Mouse (Mus musculus): ENCODE results near the gene Tmc5.
A peak's percentile ranks its signal among the peaks of the same experiment; 100 is the strongest.

The Tmc5 gene

DNA sequence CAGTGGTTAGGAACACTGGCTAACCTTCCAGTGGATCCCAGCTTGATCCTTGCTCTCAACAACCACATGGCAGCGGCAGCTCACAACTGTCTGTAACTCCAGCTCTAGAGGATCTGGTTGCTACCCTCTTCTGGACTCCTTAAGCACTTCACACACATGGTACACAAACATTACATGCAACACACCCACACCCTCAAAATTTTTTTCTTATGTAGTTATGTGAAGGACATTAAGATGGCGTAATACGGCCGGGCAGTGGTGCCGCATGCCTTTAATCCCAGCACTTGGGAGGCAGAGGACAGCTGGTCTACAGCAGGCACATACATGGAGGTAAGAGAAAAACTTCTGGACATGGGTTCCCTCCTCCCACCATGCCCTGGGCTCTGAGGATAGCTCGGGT lies 99.0 kb downstream of the Tmc5 start:
- no peak for DNase-seq (ENCODE audit: low spot score in 2 of 2)

DNA sequence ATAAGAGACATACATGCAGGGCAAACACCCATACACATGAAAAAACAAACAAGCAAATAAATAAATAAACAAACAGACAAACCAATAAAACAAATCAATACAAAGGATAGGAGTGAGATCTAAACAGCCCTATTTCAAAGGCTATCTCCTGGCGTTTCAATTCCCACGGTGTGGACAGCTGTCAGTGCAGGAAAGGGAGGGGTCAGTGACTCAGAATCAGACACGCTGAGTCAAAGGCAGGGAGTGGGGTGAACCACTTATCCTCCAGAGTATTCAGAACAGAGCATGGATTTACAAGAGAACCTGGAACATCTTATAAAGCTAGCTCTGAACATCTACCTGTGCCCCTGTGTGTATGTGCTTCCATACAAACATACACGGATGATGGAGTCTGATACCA lies 100.1 kb downstream of the Tmc5 start:
- no peak for DNase-seq (ENCODE audit: low spot score in 2 of 2)

DNA sequence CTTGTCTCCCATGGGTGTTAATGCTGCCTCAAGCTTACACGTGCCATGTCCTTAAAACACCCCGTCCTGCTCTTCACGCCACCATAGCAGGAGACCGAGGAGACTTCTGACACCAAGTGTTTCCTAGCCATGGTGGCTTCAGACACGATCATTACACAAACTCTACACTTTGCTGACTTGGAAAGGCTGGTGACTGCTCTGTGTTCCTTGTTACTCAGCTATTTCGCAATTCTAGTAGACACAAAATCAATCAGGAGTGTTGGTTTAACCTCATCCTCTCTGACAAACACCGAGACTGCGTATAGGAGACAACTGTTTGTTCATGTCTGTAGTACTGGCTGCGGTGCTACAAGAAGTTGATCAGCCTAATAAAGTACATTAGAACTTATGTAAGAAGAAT lies 101.8 kb downstream of the Tmc5 start:
- no peak for DNase-seq (ENCODE audit: low spot score in 2 of 2)

DNA sequence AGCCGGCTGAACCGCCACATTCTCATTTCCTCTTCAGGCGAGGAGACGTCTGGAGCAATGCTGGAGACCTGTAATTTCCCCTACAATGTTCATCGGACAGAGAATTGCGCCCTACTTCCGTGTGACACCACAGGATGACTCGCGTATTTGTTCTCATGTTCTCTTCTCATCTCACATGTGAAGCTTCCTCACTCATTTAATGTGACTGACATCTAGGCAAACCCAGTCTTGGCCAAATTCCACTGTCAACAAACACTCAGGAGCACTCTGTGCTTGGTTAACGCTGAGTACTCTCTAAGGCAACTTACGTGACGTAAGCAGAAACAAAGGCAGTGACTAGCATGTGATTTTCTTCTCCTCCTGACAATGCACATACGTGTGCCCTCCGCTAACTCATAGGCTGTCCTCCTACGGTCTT lies 106.1 kb downstream of the Tmc5 start:
- DNase-seq (ENCODE audit: low spot score in 2 of 2): no peak

DNA sequence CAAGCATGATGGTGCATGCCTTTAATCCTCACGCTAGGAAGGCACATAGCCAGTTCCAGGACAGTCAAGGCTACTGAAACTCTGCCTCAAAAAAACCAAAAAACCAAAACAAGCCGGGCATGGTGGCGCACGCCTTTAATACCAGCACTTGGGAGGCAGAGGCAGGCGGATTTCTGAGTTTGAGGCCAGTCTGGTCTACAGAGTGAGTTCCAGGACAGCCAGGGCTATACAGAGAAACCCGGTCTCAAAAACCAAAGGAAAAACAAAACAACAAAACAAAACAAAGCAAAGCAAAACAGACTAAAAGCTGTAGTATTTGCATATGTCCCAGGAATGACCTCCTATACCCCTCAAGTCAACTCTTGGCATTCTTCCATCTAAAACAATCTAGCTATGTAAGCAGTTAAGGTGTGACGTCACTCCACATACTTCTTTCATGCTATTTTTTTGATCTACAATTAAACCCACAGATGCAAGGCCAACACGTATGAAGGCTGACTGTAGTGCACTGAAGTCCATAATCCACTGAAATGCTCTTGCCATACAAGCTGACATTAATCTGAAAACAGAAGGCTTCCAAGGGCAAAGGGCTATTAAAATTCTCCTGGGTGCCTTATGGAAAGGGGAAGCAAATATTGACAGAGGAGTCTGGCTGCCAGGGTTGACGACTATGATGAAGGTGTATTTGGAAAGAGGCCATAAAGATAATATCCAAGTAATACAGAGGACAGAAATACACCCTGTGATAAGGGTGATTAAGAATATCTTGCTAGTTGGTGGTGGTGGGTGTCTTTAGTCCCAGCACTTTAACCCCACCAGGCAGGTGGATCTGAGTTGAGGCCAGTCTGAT lies 107.1 kb downstream of the Tmc5 start:
- no peak for DNase-seq (ENCODE audit: low spot score in 2 of 2)

DNA sequence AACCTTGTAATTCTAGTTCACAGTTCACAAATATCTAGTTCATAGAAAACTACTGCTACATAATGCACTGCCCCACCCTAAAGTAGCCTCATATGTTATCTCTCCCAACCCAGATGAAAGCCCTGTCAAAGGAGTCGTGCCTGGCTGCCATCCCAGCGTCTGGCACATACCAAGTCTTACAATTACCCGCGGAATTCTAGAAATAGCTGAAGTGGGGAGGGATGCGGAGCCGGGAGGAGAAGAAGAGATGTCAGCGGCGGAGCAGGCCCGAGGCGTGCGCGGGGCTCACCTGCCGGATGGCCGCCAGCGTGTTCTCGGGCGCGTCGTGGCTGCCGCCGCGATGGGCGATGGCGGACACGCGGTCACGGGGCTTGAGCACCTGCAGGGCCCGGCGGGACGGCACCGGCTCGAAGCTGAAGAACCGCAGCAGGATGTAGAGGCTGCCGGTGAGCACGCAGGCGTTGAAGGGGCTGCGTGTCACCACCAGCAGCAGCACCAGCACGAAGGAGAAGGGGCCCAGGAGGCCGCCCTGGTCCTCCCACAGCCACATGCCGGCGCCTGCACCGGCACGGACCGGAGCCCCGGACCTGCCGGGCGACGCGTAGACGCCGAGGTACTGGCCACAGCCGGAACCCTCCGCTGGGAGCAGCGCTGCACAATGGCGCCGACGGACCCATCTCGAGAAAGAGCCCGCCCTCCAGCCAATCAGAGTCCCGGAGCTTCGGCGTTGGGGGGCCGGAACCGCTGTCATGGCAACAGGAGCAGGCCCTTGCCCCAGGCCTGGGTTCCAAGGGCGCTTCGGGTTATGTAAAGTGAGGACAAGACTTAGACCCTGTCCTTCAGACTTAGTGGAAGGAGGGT lies 108.2 kb downstream of the Tmc5 start, which contains the start of gene Gde1:
Gde1 (minus strand) TSS at position 678 of the 861 bp plus-strand sequence.
- peak; percentile 69 to 86 for DNase-seq (ENCODE audit: low spot score in 2 of 2)

DNA sequence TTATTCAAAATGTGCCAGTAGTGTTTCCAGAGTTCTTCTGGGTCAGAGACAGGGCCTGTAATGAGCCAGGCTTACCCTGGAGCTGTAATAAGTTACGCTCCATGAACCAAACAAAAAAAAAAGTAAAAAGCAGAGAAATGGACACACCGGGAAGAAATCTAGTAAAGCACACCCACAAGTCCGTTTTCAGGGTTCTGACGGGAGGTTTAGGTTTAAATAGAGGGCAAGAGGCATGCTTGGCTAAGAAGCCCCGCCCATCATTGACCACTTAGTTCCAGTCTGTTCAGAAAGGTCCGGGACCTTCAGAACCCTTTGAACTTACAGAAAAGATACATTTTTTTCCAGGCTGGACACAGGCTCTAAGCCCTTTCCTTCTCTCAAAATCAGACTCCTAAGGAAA lies 109.0 kb downstream of the Tmc5 start:
- DNase-seq (ENCODE audit: low spot score in 2 of 2): no peak

DNA sequence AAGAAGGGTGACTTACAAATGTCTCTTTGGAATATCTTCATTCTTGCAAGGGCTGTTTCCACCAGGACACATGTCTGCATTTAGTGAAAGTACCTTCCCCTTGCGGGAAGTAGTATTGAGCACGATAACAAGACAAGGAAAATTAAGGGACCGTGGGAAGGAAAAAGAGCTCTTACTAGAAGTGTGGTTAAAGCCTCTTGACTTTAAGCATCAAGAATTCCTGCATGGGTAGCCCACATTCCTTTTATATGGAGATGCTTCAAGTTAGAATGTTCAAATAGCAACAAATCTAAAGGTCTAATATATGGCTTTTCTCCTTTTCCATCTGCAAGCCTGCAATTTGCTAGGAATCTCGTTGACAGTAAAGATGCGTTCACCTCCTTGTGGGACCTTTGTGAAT lies 109.4 kb downstream of the Tmc5 start:
- DNase-seq (ENCODE audit: low spot score in 2 of 2): no peak

DNA sequence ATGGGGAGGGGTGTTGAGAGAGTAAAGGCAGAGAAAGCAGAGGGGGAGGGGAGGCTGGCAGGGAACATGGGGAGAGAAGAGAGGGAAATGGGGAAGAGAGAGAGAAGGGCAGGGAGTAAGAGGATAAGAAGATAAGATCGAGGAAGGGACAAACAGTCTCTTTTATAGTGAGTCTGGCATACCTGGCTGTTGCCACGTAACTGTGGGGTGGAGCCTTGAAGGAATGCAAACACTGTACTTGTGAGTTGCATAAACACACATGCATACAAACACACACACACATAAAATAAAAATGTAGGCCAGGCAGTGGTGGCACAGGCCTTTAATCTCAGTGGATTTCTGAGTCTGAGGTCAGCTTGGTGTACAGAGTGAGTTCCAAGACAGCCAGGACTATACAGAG lies 110.1 kb downstream of the Tmc5 start:
- no peak for DNase-seq (ENCODE audit: low spot score in 2 of 2)

DNA sequence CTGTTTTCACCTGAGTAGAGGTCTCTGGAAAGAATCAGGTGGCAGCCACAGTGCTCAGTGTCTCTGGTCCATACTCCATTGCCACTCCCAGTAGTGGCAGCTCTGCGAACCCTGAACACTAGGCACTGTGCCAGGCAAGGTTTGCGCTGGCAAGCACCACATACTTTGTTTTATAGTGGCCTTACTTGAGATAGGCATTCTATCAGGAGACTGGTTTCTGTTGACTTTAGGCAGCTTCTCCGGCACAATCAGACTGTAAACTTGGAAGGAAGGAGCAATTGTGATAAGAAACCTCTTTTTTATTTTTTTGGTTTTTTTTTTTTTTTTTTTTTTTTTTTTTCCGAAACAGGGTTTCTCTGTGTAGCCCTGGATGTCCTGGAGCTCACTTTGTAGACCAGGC lies 110.9 kb downstream of the Tmc5 start:
- no peak for DNase-seq (ENCODE audit: low spot score in 2 of 2)

DNA sequence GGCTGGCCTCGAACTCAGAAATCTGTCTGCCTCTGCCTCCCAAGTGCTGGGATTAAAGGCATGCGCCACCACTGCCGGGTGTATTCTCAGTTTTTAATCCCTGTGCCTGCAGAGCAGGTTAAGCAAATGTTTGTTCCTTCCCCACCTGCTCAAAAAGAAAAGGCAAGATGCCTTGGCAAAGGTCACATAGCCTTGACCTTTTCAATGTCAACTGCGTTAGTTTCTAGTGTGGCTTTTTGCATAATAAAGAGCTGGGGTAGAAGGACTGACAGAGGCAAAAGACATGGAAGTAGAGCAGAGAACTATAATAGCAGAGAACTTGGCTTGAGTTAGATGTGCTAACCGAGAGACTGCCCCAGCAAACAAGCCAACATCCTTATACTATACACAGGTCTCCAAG lies 113.7 kb downstream of the Tmc5 start:
- no peak for DNase-seq (ENCODE audit: low spot score in 2 of 2)

DNA sequence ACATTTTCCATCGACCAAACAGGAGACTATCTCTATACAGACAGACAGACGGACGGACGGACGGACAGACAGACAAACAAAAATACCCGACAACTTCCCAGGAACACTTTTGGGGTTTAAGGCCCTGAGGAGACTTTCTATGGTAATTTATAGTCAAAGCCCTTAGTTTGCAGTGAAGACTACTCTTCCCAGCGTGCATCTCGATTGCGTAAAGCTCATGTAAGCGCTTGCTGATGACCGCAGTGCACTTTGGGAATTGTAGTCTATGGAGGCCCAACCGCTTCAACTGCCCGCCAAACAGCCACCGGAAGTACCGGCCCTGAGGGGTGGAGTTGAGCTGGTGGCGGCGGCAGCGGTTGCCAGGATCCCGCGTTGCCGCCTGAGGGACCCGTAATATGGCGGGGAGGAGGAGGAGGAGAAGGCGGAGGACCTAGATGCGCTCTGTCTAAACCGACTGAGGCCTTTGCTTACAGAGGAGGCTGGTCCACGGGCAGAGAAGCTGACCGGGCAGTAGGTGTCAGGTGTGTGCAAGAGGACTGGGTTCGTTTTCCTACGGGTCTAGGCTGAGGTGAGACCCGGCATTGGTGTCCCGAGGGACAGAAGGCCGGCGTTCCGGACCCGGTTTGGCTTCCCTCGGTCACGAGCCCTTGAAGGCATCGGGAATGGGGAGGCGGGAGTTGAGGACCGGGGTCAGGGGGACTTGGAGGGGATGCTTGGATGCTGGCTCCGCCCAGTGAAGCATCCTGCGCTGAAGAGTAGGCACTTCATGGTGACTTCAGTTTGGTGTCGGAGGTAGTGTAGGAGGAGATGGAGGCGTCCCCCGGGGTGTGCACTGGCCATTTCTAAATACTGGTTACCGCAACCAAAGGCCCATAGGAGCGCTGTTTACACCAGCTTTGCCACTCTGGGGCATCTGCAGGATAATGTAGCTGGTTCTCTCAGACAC lies 115.4 kb downstream of the Tmc5 start, which contains the start of gene Ccp110:
Ccp110 (plus strand) TSS at position 325 of the 946 bp plus-strand sequence.
- DNase-seq (ENCODE audit: low spot score in 2 of 2): peak; percentile 77 to 87

DNA sequence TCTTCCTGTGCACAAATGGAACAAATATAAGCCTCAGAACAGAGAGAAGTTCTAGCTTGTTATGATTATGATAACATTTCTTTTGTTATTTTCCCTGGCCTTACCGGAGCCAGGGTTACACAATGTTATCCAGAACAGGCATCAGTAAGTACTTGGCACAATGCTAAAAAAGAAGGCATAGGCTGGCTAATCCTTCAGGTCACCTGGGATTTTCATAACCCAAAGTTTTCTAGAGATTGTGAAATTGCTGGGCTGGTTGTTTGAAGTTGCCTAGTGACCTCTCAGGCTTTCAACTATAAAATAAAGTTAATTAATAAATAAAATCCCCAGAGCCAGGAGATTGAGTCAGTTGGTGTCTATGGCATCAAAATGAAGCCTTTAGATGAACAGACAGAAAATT lies 117.8 kb downstream of the Tmc5 start:
- DNase-seq (ENCODE audit: low spot score in 2 of 2): no peak

DNA sequence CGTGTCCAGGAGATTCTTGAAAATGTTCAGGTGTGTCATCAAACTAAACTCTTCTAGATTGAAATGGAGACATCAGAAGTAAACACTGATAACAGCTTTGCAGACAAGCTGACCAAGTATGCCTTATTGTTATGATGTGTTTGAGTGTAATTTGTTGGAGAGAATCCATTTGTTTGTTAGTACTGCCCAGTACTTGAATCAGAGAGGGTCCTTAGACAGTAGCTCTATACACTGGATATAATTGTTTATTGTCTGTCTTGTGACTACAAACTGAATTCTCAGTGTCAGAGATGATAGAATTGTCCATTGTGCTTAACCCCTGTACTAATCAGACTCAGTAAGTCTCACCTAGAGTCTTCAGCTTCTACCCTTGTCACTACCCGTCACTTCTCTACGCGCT lies 121.0 kb downstream of the Tmc5 start:
- DNase-seq (ENCODE audit: low spot score in 2 of 2): no peak

DNA sequence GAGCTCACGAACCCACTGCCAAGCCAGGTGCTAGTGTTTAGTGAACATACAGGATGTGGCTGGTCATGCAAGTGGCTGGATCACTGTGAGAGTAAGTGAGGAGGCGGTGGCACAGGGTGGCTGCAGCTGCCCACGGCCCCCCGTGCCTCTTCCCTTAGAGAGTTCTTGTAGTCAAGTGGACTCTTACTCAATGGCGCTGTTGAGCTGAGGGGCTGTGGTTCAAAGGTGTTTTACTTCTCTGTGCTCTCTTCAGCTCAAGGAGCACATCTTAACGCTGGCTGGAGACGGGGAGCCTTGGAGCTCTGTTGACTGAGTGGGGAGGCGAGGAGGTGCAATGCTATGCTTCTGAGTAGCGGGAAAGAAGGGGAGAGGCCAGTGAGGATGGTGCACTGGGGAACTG lies 126.8 kb downstream of the Tmc5 start:
- DNase-seq (ENCODE audit: low spot score in 2 of 2): no peak
